Mouse (Mus musculus): ENCODE measurements around the gene Psmb11.

DNA sequence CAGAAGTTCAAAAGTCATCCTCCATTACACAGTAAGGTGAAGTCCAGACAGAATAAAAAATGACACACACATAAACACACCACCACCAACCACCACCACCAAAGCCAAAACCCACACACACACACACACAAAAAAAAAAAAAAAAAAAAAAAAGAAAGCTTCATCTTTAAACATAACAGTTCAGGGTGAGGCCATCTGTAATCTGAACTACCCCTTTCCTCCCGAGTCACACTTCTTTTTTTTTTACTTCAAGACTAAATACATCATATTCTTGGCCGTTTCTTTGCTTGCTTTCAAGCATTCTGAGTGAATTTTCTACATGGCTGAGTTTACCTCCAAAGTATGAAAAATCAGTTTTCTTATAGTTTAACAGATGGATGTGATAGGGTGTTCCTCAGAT, 19.6 kb upstream of the Psmb11 start:
- no peak for TF ChIP-seq ZNF384 (IDR thresholded peaks at IDR 0.05; ENCODE audit: low read depth, low read length)
- no peak for TF ChIP-seq CHD2 (IDR thresholded peaks at IDR 0.05; ENCODE audit: low read depth, low read length)
- no peak for TF ChIP-seq MAFK (IDR thresholded peaks at IDR 0.05; ENCODE audit: insufficient read depth, low read depth, low read length)
- no peak for TF ChIP-seq HCFC1 (IDR thresholded peaks at IDR 0.05; ENCODE audit: borderline replicate concordance, insufficient read depth, low read length)
- TF ChIP-seq ZC3H11A (IDR thresholded peaks at IDR 0.05; ENCODE audit: borderline replicate concordance, low read depth, low read length), result no peak

All from ES-E14 (cell line).